Mouse (Mus musculus): ENCODE data around the gene Sema4d.

DNA sequence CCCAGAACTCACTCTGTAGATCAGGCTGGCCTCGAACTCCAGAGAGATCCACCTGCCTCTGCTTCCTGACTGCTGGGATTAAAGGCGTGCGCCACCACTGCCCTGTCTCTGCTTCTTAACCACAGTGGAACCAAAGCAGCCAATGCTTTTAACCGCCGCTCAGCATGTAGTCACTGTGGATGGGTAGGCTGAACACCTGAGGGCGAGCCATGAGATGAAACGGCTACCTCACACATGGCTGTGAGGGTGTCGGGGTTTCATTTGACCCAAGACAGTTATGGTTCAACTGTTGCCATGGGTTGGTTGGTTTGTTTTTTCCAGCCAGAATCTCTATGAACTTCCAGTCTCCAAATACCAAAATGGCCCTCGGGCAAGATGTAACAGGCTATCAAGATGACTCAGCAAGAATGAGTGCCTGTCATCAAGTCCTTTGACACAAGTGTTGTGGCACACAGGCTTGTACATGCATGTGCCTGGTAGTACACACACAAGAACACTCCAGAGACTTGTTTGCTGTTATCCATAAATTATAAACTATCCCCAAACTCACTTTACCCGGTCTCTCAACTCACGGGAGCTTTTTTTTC is 54.9 kb downstream of the Sema4d start:
- TF ChIP-seq POLR2A (IDR thresholded peaks at IDR 0.05; ENCODE audit: borderline replicate concordance, control insufficient read depth, low read depth, low read length) (no peak), CTCF (IDR thresholded peaks at IDR 0.05; ENCODE audit: control insufficient read depth, insufficient read depth, low read length) (no peak)
